In genomic region chr7:16221582-16222272, GRCm38 (mm10) we compare ENCODE assay signal across 1 mouse cellular context.
A peak's percentile ranks its signal among the peaks of the same experiment; 100 is the strongest.
TF ChIP-seq lines count a peak whose summit lies in the region.

Gene Dhx34, minus strand, starts transcription at chr7:16222037.

TF ChIP-seq in CH12.LX, 34 proteins besides CTCF, POLR2A, EP300 and RAD21 (continued from another document):
- TF ChIP-seq HCFC1 (IDR thresholded peaks at IDR 0.05; ENCODE audit: low read depth, low read length) = peak; percentile 80
- TF ChIP-seq E2F4 (IDR thresholded peaks at IDR 0.05; ENCODE audit: insufficient replicate concordance, low read depth, low read length) = no peak
- TF ChIP-seq MXI1 (IDR thresholded peaks at IDR 0.05; ENCODE audit: low read depth, low read length) = peak; percentile 78
- no peak for TF ChIP-seq ZC3H11A (IDR thresholded peaks at IDR 0.05; ENCODE audit: low read depth, low read length)
- no peak; the same call in 1 of the 2 replicates for TF ChIP-seq MAZ (IDR thresholded peaks at IDR 0.05; ENCODE audit: low read depth, low read length)
- 0 out of 2 replicates have a peak, but pooled peaks have one; percentile 28 for TF ChIP-seq TBP (conservative IDR thresholded peaks at IDR 0.05; ENCODE audit: low read depth, low read length)
- TF ChIP-seq IRF4 (IDR thresholded peaks at IDR 0.05; ENCODE audit: low read depth, low read length) = peak; percentile 53; the same call in 1 of the 2 replicates
- TF ChIP-seq ETS1 (conservative IDR thresholded peaks at IDR 0.05; ENCODE audit: low read depth, low read length) = 0 out of 2 replicates have a peak, but pooled peaks have one; percentile 32
- TF ChIP-seq USF2 (conservative IDR thresholded peaks at IDR 0.05; ENCODE audit: low read depth, low read length) = no peak
- TF ChIP-seq GABPA (IDR thresholded peaks at IDR 0.05; ENCODE audit: insufficient replicate concordance, low read depth, low read length) = no peak
- TF ChIP-seq POLR2AphosphoS2 (IDR thresholded peaks at IDR 0.05; ENCODE audit: low read depth, low read length) = no peak
- no peak for TF ChIP-seq CHD1 (IDR thresholded peaks at IDR 0.05; ENCODE audit: low read depth, low read length)
